Mouse (Mus musculus): ENCODE results near the gene Rlf. TPM values are rescaled to one million over a fixed set of nuclear protein-coding genes. Genes with fewer than 3 reads are reported as not detected.
A peak's percentile ranks its signal among the peaks of the same experiment; 100 is the strongest.

Rlf gene
- polyA plus RNA-seq, 1 experiment from 2014 or later = 29.6 TPM

- 75% methylated on average over 1 of the region's 1 CpGs for WGBS
- H3K9ac ChIP-seq (ENCODE audit: low read length) = no peak overlapping the region
- no peaks in the 10 kb centered on the region for H3K4me1 ChIP-seq (replicated peaks; ENCODE audit: control insufficient read depth, insufficient read depth, low read length)
Measured at GRCm38 (mm10) chr4:121223136-121223535, 8.3 kb upstream of the Rlf start.

GRCm38 (mm10) chr4:121216216-121216615 is 1.3 kb upstream of the Rlf start:
- Histone ChIP-seq H3K4me1 (replicated peaks; ENCODE audit: control insufficient read depth, insufficient read depth, low read length) (no peaks in the 10 kb centered on the region), H3K27ac (ENCODE audit: low read depth, low read length) (no peak overlapping the region), H3K4me2 (ENCODE audit: low read depth, low read length, severe bottlenecking) (no peak overlapping the region), H3K4me3 (ENCODE audit: low read depth, low read length) (no peak overlapping the region), H3K36me3 (ENCODE audit: control insufficient read depth, insufficient read depth, low read length) (no peaks in the 10 kb centered on the region), H3K9ac (ENCODE audit: low read length) (no peak overlapping the region), H3K9me3 (ENCODE audit: control insufficient read depth, low read length) (no peaks in the 10 kb centered on the region), H3K27me3 (ENCODE audit: control insufficient read depth, insufficient read depth, low read length) (no peaks in the 10 kb centered on the region)
- 66% methylated on average over 2 of the region's 2 CpGs for WGBS
- no peak for ATAC-seq (replicated peaks; ENCODE audit: low FRiP score)
- no peak for DNase-seq (ENCODE audit: low spot score)

More at GRCm38 (mm10) chr4:121223136-121223535, 8.3 kb upstream of the Rlf start:
- no peaks in the 10 kb centered on the region for H3K9me3 ChIP-seq (ENCODE audit: control insufficient read depth, low read length)
- no peak overlapping the region for H3K4me2 ChIP-seq (ENCODE audit: low read depth, low read length, severe bottlenecking)
- no peaks in the 10 kb centered on the region for H3K27me3 ChIP-seq (ENCODE audit: control insufficient read depth, insufficient read depth, low read length)
- DNase-seq (ENCODE audit: low spot score) (no peak), ATAC-seq (replicated peaks; ENCODE audit: low FRiP score) (no peak)
- no peak overlapping the region for H3K4me3 ChIP-seq (ENCODE audit: low read depth, low read length)
- H3K36me3 ChIP-seq (ENCODE audit: control insufficient read depth, insufficient read depth, low read length) = no peaks in the 10 kb centered on the region
- H3K27ac ChIP-seq (ENCODE audit: low read depth, low read length) = no peak overlapping the region

- Histone ChIP-seq H3K27me3 (ENCODE audit: control insufficient read depth, insufficient read depth, low read length) (no peaks in the 10 kb centered on the region), H3K36me3 (ENCODE audit: control insufficient read depth, insufficient read depth, low read length) (no peaks in the 10 kb centered on the region), H3K4me3 (ENCODE audit: low read depth, low read length) (peak overlapping the region; percentile 88), H3K9ac (ENCODE audit: low read length) (peak overlapping the region; percentile 94), H3K9me3 (ENCODE audit: control insufficient read depth, low read length) (no peaks in the 10 kb centered on the region), H3K4me2 (ENCODE audit: low read depth, low read length, severe bottlenecking) (peak overlapping the region; percentile 55), H3K27ac (ENCODE audit: low read depth, low read length) (0 out of 2 replicates have a peak overlapping the region, but pooled peaks have one; percentile 10), H3K4me1 (replicated peaks; ENCODE audit: control insufficient read depth, insufficient read depth, low read length) (no peaks in the 10 kb centered on the region)
- ATAC-seq (replicated peaks; ENCODE audit: low FRiP score) (peak; percentile 40), DNase-seq (ENCODE audit: low spot score) (no peak)
- WGBS = 23% methylated on average over 5 of the region's 5 CpGs
Measured at GRCm38 (mm10) chr4:121215489-121215888, 605 bp upstream of the Rlf start.

GRCm38 (mm10) chr4:121213936-121214792 is 720 bp downstream of the Rlf start:
- WGBS = 4% methylated on average over 36 of the region's 36 CpGs

GRCm38 (mm10) chr4:121208911-121209310 is 6.0 kb downstream of the Rlf start:
- DNase-seq (ENCODE audit: low spot score) (no peak), ATAC-seq (replicated peaks; ENCODE audit: low FRiP score) (no peak)
- Histone ChIP-seq H3K4me3 (ENCODE audit: low read depth, low read length) (no peak overlapping the region), H3K27me3 (ENCODE audit: control insufficient read depth, insufficient read depth, low read length) (no peaks in the 10 kb centered on the region), H3K36me3 (ENCODE audit: control insufficient read depth, insufficient read depth, low read length) (no peaks in the 10 kb centered on the region), H3K9ac (ENCODE audit: low read length) (no peak overlapping the region), H3K4me2 (ENCODE audit: low read depth, low read length, severe bottlenecking) (no peak overlapping the region), H3K4me1 (replicated peaks; ENCODE audit: control insufficient read depth, insufficient read depth, low read length) (no peaks in the 10 kb centered on the region), H3K27ac (ENCODE audit: low read depth, low read length) (no peak overlapping the region), H3K9me3 (ENCODE audit: control insufficient read depth, low read length) (no peaks in the 10 kb centered on the region)
- 83% methylated on average over 4 of the region's 4 CpGs for WGBS

More at GRCm38 (mm10) chr4:121213936-121214792, 720 bp downstream of the Rlf start:
- H3K27me3 ChIP-seq (ENCODE audit: control insufficient read depth, insufficient read depth, low read length) = no peaks in the 10 kb centered on the region
- H3K4me1 ChIP-seq (replicated peaks; ENCODE audit: control insufficient read depth, insufficient read depth, low read length) = no peaks in the 10 kb centered on the region
- peak; percentile 78 for DNase-seq (ENCODE audit: low spot score)
- ATAC-seq (replicated peaks; ENCODE audit: low FRiP score) = peak; percentile 80
- peak overlapping the region; percentile 66 for H3K4me2 ChIP-seq (ENCODE audit: low read depth, low read length, severe bottlenecking)
- no peaks in the 10 kb centered on the region for H3K9me3 ChIP-seq (ENCODE audit: control insufficient read depth, low read length)
- H3K9ac ChIP-seq (ENCODE audit: low read length) = peak overlapping the region; percentile 94
- H3K36me3 ChIP-seq (ENCODE audit: control insufficient read depth, insufficient read depth, low read length) = no peaks in the 10 kb centered on the region
- H3K27ac ChIP-seq (ENCODE audit: low read depth, low read length) = peak overlapping the region; percentile 74
- H3K4me3 ChIP-seq (ENCODE audit: low read depth, low read length) = peak overlapping the region; percentile 88

GRCm38 (mm10) chr4:121197856-121198255 is 17.0 kb downstream of the Rlf start:
- ATAC-seq (replicated peaks; ENCODE audit: low FRiP score) = no peak
- H3K27me3 ChIP-seq (ENCODE audit: control insufficient read depth, insufficient read depth, low read length) = no peaks in the 10 kb centered on the region
- no peak for DNase-seq (ENCODE audit: low spot score)
- no peak overlapping the region for H3K4me2 ChIP-seq (ENCODE audit: low read depth, low read length, severe bottlenecking)
- WGBS = 88% methylated on average over 4 of the region's 4 CpGs
- H3K4me1 ChIP-seq (replicated peaks; ENCODE audit: control insufficient read depth, insufficient read depth, low read length) = no peaks in the 10 kb centered on the region
- H3K27ac ChIP-seq (ENCODE audit: low read depth, low read length) = no peak overlapping the region
- no peak overlapping the region for H3K4me3 ChIP-seq (ENCODE audit: low read depth, low read length)
- no peaks in the 10 kb centered on the region for H3K9me3 ChIP-seq (ENCODE audit: control insufficient read depth, low read length)
- H3K9ac ChIP-seq (ENCODE audit: low read length) = no peak overlapping the region
- no peaks in the 10 kb centered on the region for H3K36me3 ChIP-seq (ENCODE audit: control insufficient read depth, insufficient read depth, low read length)

- Histone ChIP-seq H3K9ac (ENCODE audit: low read length) (no peak overlapping the region), H3K4me1 (replicated peaks; ENCODE audit: control insufficient read depth, insufficient read depth, low read length) (no peaks in the 10 kb centered on the region), H3K27ac (ENCODE audit: low read depth, low read length) (no peak overlapping the region), H3K36me3 (ENCODE audit: control insufficient read depth, insufficient read depth, low read length) (no peaks in the 10 kb centered on the region), H3K4me2 (ENCODE audit: low read depth, low read length, severe bottlenecking) (no peak overlapping the region), H3K27me3 (ENCODE audit: control insufficient read depth, insufficient read depth, low read length) (no peaks in the 10 kb centered on the region), H3K9me3 (ENCODE audit: control insufficient read depth, low read length) (no peaks in the 10 kb centered on the region), H3K4me3 (ENCODE audit: low read depth, low read length) (no peak overlapping the region)
- DNase-seq (ENCODE audit: low spot score) (no peak), ATAC-seq (replicated peaks; ENCODE audit: low FRiP score) (no peak)
- 93% methylated on average over 4 of the region's 4 CpGs for WGBS
Measured at GRCm38 (mm10) chr4:121196995-121197394, 17.9 kb downstream of the Rlf start.

GRCm38 (mm10) chr4:121196205-121196604 is 18.7 kb downstream of the Rlf start:
- Histone ChIP-seq H3K9me3 (ENCODE audit: control insufficient read depth, low read length) (no peaks in the 10 kb centered on the region), H3K4me2 (ENCODE audit: low read depth, low read length, severe bottlenecking) (no peak overlapping the region), H3K9ac (ENCODE audit: low read length) (no peak overlapping the region), H3K27me3 (ENCODE audit: control insufficient read depth, insufficient read depth, low read length) (no peaks in the 10 kb centered on the region), H3K36me3 (ENCODE audit: control insufficient read depth, insufficient read depth, low read length) (no peaks in the 10 kb centered on the region), H3K27ac (ENCODE audit: low read depth, low read length) (no peak overlapping the region), H3K4me1 (replicated peaks; ENCODE audit: control insufficient read depth, insufficient read depth, low read length) (no peaks in the 10 kb centered on the region), H3K4me3 (ENCODE audit: low read depth, low read length) (no peak overlapping the region)
- WGBS = 90% methylated on average over 2 of the region's 2 CpGs
- DNase-seq (ENCODE audit: low spot score) (no peak), ATAC-seq (replicated peaks; ENCODE audit: low FRiP score) (no peak)

- Histone ChIP-seq H3K9me3 (ENCODE audit: control insufficient read depth, low read length) (no peaks in the 10 kb centered on the region), H3K36me3 (ENCODE audit: control insufficient read depth, insufficient read depth, low read length) (no peaks in the 10 kb centered on the region), H3K27me3 (ENCODE audit: control insufficient read depth, insufficient read depth, low read length) (no peaks in the 10 kb centered on the region), H3K9ac (ENCODE audit: low read length) (no peak overlapping the region), H3K4me1 (replicated peaks; ENCODE audit: control insufficient read depth, insufficient read depth, low read length) (no peaks in the 10 kb centered on the region), H3K4me2 (ENCODE audit: low read depth, low read length, severe bottlenecking) (no peak overlapping the region), H3K4me3 (ENCODE audit: low read depth, low read length) (no peak overlapping the region), H3K27ac (ENCODE audit: low read depth, low read length) (no peak overlapping the region)
- DNase-seq (ENCODE audit: low spot score) (no peak), ATAC-seq (replicated peaks; ENCODE audit: low FRiP score) (no peak)
Measured at GRCm38 (mm10) chr4:121194736-121195135, 20.1 kb downstream of the Rlf start.

All from forebrain, embryonic 11.5 days (tissue).